Mouse (Mus musculus): ENCODE results near the gene Isca1. TPM values are rescaled to one million over a fixed set of nuclear protein-coding genes. Genes with fewer than 3 reads are reported as not detected.

The Isca1 gene
- 255 and 271 TPM in 2 replicates for polyA plus RNA-seq (2012; rRNA removed)

DNA sequence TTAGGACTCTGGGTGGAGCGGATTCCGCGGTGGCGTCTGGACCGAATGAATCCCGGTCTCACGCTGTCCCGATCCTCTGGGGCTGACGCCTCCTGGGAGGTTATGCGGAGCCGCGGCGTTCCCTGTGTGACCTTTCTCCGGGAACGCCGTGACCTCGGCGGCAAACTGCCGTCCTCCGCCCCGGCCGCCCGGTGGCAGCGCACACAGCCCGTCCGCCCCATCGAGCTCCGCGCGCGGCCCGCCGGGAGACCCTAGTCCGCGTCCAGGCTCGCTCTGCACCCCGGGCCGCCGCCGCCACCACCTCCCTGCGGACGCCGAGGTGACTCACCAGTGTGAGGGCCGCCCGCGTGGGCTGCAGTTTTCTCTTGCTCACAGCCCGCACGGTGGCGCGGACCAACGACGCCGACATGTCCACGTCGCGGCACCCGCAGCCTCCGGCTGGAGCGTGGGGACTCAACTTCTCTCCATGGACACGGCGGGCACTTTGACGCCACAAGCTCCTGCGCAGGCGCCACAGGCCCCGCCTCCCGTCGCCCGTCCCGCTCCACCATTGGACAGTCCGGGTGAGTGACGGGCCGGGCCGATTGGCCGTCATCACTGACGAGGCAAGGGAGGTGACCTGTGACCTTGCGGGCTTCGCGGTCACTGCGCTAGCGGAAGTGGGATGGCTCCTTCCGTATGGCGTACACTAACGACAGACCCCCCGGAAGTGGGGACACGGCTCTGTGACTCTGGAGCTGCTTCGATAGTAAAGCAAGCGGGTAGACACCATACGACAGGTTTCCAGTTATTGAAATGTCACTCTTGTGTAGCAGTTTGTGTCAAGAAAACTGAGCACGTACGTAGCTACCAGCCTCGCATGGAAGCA, at the start of gene Isca1:
Gene Isca1, minus strand, starts transcription at position 515 of the 868 bp plus-strand sequence.
- Histone ChIP-seq H3K4me1 (ENCODE audit: control insufficient read depth, insufficient read depth, low read length) (peaks cover 7% of the 10 kb centered on the region; the same call in 1 of the 2 replicates), H3K27ac (ENCODE audit: insufficient read depth, low read length) (peak within 1 kb of the TSS; percentile 98), H3K4me3 (ENCODE audit: insufficient read depth, low read length) (peak within 1 kb of the TSS; percentile 76)
- TF ChIP-seq CTCF (IDR thresholded peaks at IDR 0.05; ENCODE audit: extremely low read depth, insufficient read depth, low read length) (no peak), POLR2A (IDR thresholded peaks at IDR 0.05; ENCODE audit: extremely low read depth, insufficient read depth, low read length) (peak; percentile 74)

DNA sequence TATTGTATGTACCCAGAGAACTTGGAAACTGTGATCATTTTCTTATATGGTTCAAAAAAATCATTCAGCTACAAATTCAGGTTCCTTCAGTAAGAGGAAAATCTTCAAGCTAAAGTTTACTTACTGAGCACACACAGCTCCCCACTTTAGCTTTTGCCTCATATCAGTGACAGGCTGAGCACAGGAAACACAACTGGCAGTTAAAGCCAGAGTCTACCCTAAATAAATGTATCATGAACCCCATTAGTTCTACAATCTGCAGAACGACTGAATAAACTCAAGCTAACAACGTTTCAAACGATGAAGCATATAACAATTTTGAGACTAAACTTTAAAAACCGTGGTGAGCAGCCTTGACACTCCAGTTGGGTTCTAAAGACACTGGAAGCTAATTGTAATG, 47.7 kb upstream of the Isca1 start:
- Histone ChIP-seq H3K4me1 (ENCODE audit: control insufficient read depth, insufficient read depth, low read length) (peaks cover 6% of the 10 kb centered on the region), H3K27ac (ENCODE audit: insufficient read depth, low read length) (no peak overlapping the region), H3K4me3 (ENCODE audit: insufficient read depth, low read length) (no peak overlapping the region)
- TF ChIP-seq POLR2A (IDR thresholded peaks at IDR 0.05; ENCODE audit: extremely low read depth, insufficient read depth, low read length) (no peak), CTCF (IDR thresholded peaks at IDR 0.05; ENCODE audit: extremely low read depth, insufficient read depth, low read length) (no peak)

DNA sequence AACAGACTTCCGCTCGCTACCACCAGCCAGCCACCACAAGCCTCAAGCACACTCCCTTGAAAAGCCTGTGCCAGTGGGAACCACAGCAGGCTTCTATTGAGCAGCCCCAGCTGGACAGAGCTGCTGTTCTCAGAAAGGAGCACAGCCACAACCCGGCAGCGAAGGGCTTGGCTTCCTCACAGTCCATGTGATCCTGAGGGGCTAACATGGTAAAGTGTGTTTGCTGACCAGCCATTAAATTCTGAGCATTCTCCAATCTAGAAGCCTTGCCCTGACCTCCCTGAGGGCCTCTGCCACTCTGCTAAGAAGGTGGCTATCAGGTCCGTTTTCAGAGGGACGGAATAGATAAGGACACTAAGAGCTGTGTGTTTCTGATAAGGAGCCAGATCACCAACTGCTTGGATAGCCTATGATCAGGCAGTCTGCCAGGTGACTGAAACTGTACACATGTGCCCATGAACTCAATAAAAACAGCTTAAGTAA, 44.5 kb upstream of the Isca1 start:
- Histone ChIP-seq H3K4me3 (ENCODE audit: insufficient read depth, low read length) (no peak overlapping the region), H3K27ac (ENCODE audit: insufficient read depth, low read length) (no peak overlapping the region), H3K4me1 (ENCODE audit: control insufficient read depth, insufficient read depth, low read length) (no peaks in the 10 kb centered on the region; the same call in 1 of the 2 replicates)
- no peak for TF ChIP-seq CTCF (IDR thresholded peaks at IDR 0.05; ENCODE audit: extremely low read depth, insufficient read depth, low read length)
- TF ChIP-seq POLR2A (IDR thresholded peaks at IDR 0.05; ENCODE audit: extremely low read depth, insufficient read depth, low read length): no peak

DNA sequence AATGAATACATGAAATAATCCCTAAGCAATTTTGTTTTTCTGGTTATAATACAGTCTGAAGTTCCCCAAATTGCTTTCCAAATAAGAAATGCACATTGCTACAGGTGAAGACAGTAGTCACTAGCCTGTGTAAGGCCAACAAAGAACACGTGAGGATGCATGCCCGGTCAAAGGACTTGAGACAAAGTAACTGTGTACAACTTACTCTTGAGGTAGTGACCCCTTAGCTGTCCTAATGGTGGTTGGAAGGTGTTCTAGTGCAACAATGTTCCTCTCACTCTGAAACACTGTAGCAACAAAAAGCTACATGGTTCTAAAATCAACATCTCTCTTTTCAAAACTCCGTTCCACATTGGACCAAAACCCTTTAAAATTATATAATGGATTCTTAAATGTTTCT, 42.0 kb upstream of the Isca1 start:
- TF ChIP-seq POLR2A (IDR thresholded peaks at IDR 0.05; ENCODE audit: extremely low read depth, insufficient read depth, low read length): no peak
- no peak for TF ChIP-seq CTCF (IDR thresholded peaks at IDR 0.05; ENCODE audit: extremely low read depth, insufficient read depth, low read length)
- Histone ChIP-seq H3K4me3 (ENCODE audit: insufficient read depth, low read length) (no peak overlapping the region), H3K4me1 (ENCODE audit: control insufficient read depth, insufficient read depth, low read length) (no peaks in the 10 kb centered on the region), H3K27ac (ENCODE audit: insufficient read depth, low read length) (no peak overlapping the region)

DNA sequence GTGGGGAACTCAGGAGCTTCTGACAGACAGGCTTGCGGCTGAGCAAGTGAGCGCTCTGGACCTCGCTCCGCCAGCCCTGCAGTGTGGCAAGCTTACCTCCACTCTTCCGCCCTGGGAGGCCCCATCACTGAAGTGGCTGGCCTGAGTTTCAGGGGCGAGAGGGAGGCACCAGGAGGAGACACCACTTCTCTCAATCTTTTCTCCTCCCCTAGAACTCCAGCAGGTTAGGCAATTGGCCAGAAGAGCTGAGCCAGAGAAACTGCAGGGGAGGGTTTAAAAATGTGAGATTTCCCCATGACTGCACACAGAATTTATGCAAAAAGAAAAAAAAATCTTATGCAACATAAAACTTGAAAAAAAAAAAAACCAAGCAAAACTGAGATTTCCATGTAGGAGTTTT, 31.4 kb upstream of the Isca1 start:
- Histone ChIP-seq H3K27ac (ENCODE audit: insufficient read depth, low read length) (no peak overlapping the region), H3K4me3 (ENCODE audit: insufficient read depth, low read length) (no peak overlapping the region), H3K4me1 (ENCODE audit: control insufficient read depth, insufficient read depth, low read length) (peaks cover 2% of the 10 kb centered on the region)
- TF ChIP-seq CTCF (IDR thresholded peaks at IDR 0.05; ENCODE audit: extremely low read depth, insufficient read depth, low read length): no peak
- no peak for TF ChIP-seq POLR2A (IDR thresholded peaks at IDR 0.05; ENCODE audit: extremely low read depth, insufficient read depth, low read length)

DNA sequence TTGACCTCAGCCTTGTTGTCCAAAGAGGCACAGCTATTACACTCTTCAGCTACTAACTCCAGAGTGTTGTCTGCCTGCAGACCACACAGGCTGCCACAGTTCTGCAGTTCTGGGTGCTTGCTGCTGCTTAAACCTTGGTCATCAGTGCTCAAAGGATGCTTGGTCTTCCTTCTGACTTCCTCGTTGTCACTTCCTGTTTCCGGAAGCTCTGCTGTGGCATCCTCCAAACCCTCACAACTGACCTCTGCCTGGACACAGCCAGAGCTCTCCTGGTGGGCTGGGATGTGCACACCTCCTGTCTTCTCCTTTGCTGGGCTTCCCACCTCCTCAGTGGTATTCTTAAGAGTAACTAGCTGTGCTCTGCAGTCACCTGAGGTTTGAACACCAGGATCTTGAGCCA, 30.5 kb upstream of the Isca1 start:
- TF ChIP-seq POLR2A (IDR thresholded peaks at IDR 0.05; ENCODE audit: extremely low read depth, insufficient read depth, low read length): no peak
- TF ChIP-seq CTCF (IDR thresholded peaks at IDR 0.05; ENCODE audit: extremely low read depth, insufficient read depth, low read length): no peak
- Histone ChIP-seq H3K27ac (ENCODE audit: insufficient read depth, low read length) (no peak overlapping the region), H3K4me3 (ENCODE audit: insufficient read depth, low read length) (no peak overlapping the region), H3K4me1 (ENCODE audit: control insufficient read depth, insufficient read depth, low read length) (peaks cover 2% of the 10 kb centered on the region)

DNA sequence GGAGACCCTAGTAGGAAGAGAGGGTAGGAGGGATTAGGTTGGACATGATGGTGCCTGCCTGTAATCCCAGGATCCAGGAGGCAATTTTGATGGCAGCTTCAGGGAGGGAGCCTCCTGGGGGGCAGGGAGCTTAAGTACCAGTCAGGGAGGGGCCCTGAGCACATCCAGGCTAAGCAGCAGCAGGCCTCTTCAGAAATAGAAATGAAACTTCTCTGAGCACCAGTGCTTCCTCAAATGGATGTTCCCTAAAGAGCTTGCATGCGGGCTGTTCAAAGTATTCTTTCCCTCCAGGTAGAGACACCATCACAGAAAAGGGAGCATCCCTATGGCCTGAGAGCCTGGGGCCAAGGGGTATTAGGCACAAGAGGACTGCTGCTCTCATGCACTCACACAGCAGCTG, 28.7 kb upstream of the Isca1 start:
- H3K4me1 ChIP-seq (ENCODE audit: control insufficient read depth, insufficient read depth, low read length): peaks cover 2% of the 10 kb centered on the region
- no peak overlapping the region for H3K4me3 ChIP-seq (ENCODE audit: insufficient read depth, low read length)
- TF ChIP-seq CTCF (IDR thresholded peaks at IDR 0.05; ENCODE audit: extremely low read depth, insufficient read depth, low read length) (no peak), POLR2A (IDR thresholded peaks at IDR 0.05; ENCODE audit: extremely low read depth, insufficient read depth, low read length) (no peak)
- H3K27ac ChIP-seq (ENCODE audit: insufficient read depth, low read length): no peak overlapping the region

DNA sequence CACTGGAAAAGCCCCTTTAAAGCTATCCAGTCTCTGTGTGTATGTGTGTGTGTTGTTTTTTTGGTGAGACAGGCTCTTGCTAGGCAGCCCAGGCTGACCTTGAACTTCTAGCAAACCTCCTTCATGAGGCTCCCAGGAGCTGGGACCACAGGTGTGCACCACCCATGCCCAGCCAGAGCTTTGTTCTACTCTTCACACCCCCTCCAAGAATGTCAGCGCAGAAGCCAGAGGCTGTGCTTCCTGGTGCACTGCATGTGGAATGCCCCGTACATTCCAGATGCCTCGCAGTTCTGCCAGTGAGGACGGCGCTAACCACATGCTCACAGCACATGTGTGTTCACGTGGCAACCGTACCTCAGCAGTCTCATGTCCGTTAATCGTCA, 26.8 kb upstream of the Isca1 start:
- no peaks in the 10 kb centered on the region; the same call in 1 of the 2 replicates for H3K4me1 ChIP-seq (ENCODE audit: control insufficient read depth, insufficient read depth, low read length)
- TF ChIP-seq CTCF (IDR thresholded peaks at IDR 0.05; ENCODE audit: extremely low read depth, insufficient read depth, low read length) (no peak), POLR2A (IDR thresholded peaks at IDR 0.05; ENCODE audit: extremely low read depth, insufficient read depth, low read length) (no peak)
- no peak overlapping the region for H3K27ac ChIP-seq (ENCODE audit: insufficient read depth, low read length)
- no peak overlapping the region for H3K4me3 ChIP-seq (ENCODE audit: insufficient read depth, low read length)

DNA sequence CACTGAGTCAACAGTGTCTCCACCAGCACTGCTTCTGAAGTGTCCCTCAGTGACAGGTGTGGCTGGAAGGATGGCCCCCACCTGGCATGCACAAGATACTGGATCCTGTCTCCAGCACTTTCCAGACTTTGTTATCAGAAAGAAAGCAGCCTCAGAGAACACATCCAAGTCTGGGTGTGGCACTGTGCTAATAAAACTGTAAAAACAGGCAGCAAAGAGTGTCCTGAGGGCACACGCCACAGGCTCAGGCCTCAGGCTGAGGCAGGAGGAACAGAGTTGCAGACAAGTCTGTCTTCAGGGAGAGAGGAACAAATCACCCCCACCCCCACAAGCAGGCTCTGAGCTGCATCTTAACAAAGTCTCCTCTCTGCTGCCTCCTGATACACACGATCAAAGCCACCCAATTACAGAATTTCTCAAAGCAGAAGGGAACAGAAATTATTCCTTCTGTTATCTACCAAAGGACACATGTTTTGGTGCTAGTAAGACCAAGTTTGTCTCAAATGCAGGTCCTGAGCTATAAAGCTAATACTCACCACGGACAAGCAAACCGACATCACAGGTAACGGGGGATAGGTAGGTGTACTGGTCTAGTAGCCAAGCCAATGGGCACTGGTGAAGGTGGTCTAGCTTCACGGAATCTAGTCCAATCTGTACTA, 26.3 kb upstream of the Isca1 start:
- TF ChIP-seq POLR2A (IDR thresholded peaks at IDR 0.05; ENCODE audit: extremely low read depth, insufficient read depth, low read length) (no peak), CTCF (IDR thresholded peaks at IDR 0.05; ENCODE audit: extremely low read depth, insufficient read depth, low read length) (no peak)
- H3K27ac ChIP-seq (ENCODE audit: insufficient read depth, low read length): no peak overlapping the region
- H3K4me3 ChIP-seq (ENCODE audit: insufficient read depth, low read length): no peak overlapping the region
- no peaks in the 10 kb centered on the region; the same call in 1 of the 2 replicates for H3K4me1 ChIP-seq (ENCODE audit: control insufficient read depth, insufficient read depth, low read length)
